Mouse (Mus musculus) lung, postnatal 0 days (tissue): ENCODE measurements around the gene Icam2.

Source experiments
- CTCF ChIP-seq: IDR thresholded peaks from 2 replicates; pipeline ENCODE4 v1.5.1; 2016; ENCODE audit warnings: antibody characterized with exemption, mild to moderate bottlenecking
- EP300 ChIP-seq: IDR thresholded peaks from 2 replicates; pipeline ENCODE4 v1.6.1; 2016; ENCODE audit warnings: antibody characterized with exemption, mild to moderate bottlenecking, control low read depth

GRCm38 (mm10) chr11:106355382-106356128 is 32.3 kb downstream of the Icam2 start:
- TF ChIP-seq CTCF (no peak), EP300 (no peak)
